Mouse (Mus musculus): Measurements from ENCODE around the gene 2010300C02Rik.
"Not testable (repeated sequence)": the region's sequence is repeated elsewhere in the genome, so short reads cannot be mapped to it uniquely, and the experiment has no call there.

The 2010300C02Rik gene

GRCm38 (mm10) chr1:37628749-37629148, 91.1 kb downstream of the 2010300C02Rik start:
- no peak for DNase-seq (ENCODE audit: low spot score)

DNA sequence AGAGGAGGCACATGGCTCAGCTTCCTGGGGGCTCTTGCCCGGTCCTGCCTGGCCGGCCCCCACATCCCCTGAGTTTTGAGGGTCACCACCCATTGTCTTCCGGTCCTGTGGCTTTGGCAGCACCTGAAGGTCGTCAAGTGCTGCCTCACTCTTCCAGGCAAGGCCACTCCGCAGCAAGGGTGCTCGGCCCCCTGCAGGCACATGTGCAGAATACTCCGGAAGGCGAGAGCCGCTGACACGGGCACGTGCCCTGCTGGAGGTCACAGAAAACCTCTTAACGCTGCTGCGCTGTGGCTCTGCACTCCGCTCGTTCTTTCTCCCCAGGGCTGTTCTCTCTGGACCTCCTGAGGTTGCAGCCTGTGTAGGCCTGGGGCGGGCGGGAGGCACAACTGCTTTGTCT, 95.7 kb downstream of the 2010300C02Rik start:
- peak; percentile 18 for DNase-seq (ENCODE audit: low spot score)

DNA sequence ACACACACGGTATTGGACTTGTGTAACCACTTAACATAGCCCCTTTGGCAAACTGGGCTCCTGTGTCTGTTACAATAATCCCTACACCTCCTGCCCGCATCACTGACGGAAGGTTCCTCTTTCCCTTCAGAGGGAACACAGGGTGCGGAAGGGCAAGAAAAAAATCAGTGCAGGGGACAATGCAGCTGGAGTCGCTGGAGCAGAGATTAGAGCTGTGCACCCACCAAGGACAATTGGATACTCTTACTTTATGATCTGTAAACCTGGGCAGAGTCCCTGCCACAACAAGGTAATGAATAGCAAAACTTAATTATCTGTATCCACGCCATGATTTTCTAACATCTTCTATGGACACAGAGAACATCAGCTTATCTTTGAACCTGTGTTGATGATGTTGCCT, 97.8 kb downstream of the 2010300C02Rik start:
- no peak for DNase-seq (ENCODE audit: low spot score)

- DNase-seq (ENCODE audit: low spot score) = no peak
Measured at GRCm38 (mm10) chr1:37619542-37619941, 100.3 kb downstream of the 2010300C02Rik start.

DNA sequence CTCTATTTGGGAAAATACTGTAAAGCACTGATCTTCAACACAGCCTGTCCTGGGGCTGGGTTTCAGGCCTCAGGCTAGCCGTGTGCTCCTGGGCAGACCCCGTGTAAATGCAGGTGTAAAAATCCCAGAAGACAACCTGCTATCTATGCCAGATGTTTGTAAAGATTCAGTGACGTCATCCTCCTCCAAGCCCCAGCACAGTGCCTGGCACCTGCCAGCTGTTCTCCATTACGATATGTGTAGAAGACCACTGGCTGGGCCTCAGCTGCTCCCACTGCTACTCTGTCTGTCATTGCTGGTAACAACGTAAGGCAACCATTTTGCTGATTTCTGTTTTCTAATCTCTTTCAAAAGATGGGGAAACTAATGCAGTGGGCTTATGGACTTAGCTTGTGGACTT, 102.8 kb downstream of the 2010300C02Rik start:
- DNase-seq (ENCODE audit: low spot score) = no peak

- no peak for DNase-seq (ENCODE audit: low spot score)
Measured at GRCm38 (mm10) chr1:37616569-37616968, 103.3 kb downstream of the 2010300C02Rik start.

DNA sequence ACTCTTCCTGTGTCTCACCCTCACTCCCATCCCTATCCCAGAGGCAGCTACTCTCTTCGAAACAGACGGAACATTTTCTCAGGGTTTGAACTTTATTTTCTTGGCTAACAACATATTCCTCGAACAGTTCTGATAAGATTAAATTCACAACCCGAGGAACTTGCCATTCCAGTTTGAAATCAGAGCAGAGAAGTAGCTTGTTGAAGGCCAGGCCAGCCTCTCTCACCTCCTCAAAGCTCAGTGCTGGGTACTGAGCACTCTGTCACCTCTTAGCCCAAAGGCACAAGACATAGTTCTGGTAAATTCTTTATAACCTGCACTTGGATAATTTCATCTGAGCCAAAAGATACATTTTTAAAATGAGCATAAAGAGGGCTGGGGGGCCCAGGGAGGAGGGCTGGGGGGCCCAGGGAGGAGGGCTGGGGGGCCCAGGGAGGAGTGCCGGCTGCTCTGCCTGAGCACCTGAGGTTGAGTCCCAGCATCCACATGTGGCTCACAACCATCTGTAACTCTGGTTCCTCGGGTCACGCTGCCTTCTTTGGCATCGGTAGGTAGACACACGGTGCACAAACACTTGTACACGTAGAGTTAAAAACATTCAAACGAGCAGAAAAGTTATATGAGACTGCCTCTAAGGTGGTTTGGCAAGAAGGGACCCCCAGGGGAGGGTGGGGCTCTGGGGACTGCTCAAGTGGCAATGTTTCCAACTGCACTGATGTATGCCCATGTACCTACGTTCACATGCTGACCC, 104.4 kb downstream of the 2010300C02Rik start:
- DNase-seq (ENCODE audit: low spot score) = no peak

- DNase-seq (ENCODE audit: low spot score) = no peak
Measured at GRCm38 (mm10) chr1:37614836-37615235, 105.0 kb downstream of the 2010300C02Rik start.

DNA sequence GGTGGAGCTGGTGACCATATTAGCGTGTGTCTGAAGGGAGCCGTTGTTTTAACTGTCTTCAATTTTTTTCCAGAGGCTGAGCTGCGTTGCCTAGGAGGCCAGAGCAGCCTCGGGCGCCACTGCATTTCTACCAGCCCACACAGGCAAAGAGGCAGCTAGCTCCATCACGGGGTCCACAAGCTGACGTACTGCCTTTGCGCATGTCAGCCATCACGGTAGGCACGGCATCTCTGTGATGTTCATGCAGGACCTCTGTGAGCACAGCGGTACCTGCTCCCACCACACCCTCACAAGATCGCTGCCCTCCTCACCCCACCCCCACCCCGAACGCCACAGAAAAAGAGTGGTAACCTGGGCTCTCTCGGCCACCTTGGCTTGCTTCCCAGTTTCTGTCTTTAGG, 105.8 kb downstream of the 2010300C02Rik start:
- DNase-seq (ENCODE audit: low spot score) = no peak

DNA sequence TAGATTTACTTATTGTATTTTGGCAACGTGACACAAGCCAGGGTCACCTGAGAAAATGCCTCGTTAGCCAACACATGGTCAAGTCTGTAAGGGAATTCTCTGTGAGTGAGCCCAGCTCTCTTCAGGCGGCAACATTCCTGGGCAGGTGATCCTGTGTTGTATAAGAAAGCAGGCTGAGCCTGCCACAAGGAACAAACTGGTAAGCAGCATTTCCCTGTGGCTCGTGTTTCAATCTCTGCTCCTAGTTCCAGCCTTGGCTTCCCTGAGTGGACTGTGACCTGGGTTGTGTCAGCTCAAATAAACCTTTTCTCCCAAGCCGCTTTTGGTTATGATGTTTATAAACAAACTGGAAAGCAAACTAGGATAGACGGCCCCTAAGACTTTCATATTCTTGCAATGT, 108.9 kb downstream of the 2010300C02Rik start:
- DNase-seq (ENCODE audit: low spot score) = no peak

DNA sequence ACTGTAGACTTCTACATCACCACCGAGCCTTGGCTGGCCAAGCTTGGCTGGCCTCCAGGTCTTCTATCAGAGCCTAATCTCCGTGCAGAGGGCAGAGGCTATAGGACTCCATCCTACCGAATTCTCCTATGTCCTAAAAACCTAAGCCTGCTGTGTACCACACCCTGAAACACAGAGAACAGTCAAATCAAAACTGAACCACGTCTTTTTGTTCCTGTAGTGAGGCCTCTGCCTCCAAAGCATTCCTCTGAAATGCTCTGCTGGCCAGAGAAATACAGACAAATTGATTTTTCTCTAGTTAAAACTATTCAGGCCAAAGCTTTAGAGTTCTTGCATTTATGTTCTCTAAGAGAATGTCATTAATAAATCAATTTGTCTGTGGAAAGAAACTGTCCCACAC, 109.6 kb downstream of the 2010300C02Rik start:
- no peak for DNase-seq (ENCODE audit: low spot score)

- DNase-seq (ENCODE audit: low spot score) = not testable (repeated sequence)
Measured at GRCm38 (mm10) chr1:37605694-37606093, 114.2 kb downstream of the 2010300C02Rik start.

DNA sequence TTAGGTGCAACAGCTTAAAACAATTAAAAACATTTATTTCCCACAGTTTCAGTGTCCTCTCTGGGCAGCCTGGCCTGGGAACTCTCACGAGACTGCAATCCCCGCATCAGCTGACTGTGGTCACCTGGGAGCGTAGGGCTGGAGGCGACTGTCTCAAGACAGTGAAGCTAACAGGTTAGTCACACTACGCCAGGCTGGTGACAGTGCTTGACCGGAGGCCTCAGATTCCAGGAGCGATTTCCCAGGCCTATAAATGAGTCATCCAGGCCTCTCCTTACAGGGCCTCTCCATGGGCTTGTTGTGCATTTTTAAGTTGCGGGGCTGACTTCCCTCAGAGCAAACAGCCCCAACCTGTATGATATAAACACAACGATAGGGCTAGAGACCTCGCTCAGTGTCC, 116.7 kb downstream of the 2010300C02Rik start:
- no peak for DNase-seq (ENCODE audit: low spot score)

DNA sequence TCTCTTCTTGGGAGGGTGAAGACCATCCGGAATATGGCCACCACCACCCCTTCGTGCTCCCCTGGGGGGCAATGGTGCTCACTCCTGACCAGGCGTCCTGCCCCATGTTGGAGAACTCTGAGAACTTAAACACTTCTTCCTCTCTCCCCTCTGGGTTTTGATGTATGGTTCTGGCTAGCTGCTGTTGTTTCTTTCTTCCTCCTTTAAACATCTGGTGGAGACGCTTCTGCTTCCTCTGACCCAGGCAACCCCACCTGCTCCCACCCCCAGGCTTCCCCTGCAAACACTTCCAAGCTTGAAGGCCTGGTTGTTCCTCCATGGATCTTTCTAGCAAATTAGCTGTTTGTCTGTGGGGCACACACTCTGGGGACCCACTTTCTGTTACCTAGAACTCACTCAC, 117.6 kb downstream of the 2010300C02Rik start:
- DNase-seq (ENCODE audit: low spot score) = no peak

DNA sequence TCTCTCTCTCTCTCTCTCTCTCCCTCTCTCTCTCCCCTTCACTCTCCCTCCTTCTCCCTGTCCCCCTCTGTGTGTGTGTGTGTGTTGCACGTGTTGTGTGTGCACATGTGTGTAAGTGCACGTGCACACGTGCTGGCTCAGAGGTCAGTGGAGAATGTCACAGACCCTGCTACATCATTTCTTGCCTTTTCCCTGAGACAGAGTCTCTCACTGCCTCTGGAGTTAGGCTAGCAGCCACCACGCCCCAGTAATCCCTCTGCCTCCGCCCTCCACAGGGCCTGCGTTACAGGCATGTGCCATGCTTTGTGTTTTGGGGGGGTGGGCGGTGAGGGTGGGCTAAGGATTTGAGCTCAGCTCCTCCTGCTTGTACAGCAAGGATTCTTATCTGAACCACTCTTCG, 118.4 kb downstream of the 2010300C02Rik start:
- DNase-seq (ENCODE audit: low spot score) = no peak

- no peak for DNase-seq (ENCODE audit: low spot score)
Measured at GRCm38 (mm10) chr1:37600640-37601175, 119.2 kb downstream of the 2010300C02Rik start.

DNA sequence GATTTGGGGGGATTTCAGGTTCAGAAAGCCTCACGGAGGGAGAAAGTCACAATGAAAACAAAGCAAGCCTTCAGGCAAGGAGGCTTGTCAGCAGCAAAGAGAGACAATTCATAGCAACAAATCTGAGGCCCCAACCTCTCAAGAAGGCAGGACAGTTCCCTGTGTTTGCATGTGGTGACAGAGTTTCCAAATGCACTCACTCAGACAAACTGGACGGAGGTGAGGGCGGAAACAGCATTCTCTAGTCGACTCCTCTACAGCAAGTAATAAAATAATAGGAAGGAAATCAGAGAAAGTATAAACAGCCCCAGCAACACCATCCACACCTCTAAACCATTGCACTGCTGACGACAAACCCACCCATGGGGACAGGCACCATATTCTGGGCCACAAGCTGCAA, 120.9 kb downstream of the 2010300C02Rik start:
- DNase-seq (ENCODE audit: low spot score) = no peak

DNA sequence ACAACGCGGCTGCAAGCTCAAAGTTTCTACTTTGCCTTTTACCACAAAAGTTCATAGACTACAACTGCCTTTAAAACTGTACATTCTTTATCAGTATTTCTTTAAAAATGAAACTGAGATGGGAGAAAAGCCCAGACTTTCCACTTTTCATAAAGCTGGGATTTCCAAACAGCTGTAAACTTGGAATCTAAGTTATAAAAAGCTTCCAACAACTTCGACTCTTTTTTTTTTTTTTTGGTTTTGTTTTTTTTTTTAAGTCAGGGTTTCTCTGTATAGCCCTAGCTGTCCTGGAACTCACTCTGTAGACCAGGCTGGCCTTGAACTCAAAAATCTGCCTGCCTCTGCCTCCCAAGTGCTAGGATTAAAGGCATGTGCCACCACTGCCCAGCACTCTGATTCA, 125.1 kb downstream of the 2010300C02Rik start:
- DNase-seq (ENCODE audit: low spot score) = not testable (repeated sequence)

- DNase-seq (ENCODE audit: low spot score) = no peak
Measured at GRCm38 (mm10) chr1:37585809-37586480, 133.9 kb downstream of the 2010300C02Rik start.

- DNase-seq (ENCODE audit: low spot score) = no peak
Measured at GRCm38 (mm10) chr1:37583795-37584464, 136.0 kb downstream of the 2010300C02Rik start.

DNA sequence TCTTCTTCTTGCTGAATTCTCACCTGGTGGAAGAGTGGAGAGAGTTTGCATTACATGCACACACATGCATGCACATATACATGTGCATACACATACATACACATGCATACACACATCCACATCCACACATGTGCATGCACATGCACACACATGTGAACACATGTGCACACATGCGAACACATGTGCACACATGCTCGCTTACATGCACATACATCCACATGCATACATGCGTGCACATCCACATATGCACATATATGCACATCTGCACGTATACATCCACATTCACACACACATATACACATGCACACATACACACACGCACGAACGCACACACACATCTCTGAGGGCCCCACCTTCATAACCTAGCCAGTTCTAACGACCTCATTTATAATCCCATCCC, 136.7 kb downstream of the 2010300C02Rik start:
- DNase-seq (ENCODE audit: low spot score) = no peak

GRCm38 (mm10) chr1:37579686-37580085, 140.2 kb downstream of the 2010300C02Rik start:
- DNase-seq (ENCODE audit: low spot score) = no peak
